Mouse (Mus musculus): Measurements from ENCODE around the gene Abcb9.

Abcb9 gene

DNA sequence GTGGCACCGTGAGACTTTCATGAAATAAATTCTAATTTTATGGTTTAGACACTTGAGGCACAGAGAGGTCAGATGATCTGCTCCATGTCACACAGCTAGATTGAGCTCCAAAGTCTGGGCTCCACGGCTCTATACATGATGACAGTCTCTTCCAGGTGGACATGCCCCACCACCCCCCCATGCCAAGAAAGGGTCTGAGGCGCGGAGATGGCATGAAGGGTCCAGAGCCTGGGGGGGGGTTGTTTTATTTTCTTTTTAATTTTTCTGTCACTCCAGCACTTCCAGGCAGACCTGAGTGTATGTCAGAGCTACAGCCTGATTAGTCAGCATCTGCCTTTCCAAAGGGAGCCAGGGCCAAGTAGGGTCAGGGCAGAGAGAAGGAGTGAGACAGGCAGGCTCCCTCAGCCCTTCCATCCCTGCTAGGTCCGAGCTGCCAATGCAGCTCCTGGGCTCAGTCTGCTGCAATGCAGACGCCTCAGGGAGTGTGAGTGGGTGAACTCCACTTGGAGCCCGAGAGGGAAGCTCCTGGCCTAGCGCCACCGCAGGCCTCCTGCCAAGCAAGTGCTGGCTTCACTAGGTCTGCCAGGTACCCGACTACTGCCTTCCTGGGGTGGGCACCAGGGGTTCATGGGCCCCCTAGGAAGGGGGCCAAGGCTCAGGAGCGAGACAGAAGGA, 2.3 kb downstream of the Abcb9 start:
- DNase-seq = no peak

GRCm38 (mm10) chr5:124091951-124092406, 3.6 kb downstream of the Abcb9 start:
- no peak for DNase-seq

GRCm38 (mm10) chr5:124089868-124090267, 5.7 kb downstream of the Abcb9 start:
- no peak for DNase-seq

GRCm38 (mm10) chr5:124086876-124087275, 8.7 kb downstream of the Abcb9 start:
- DNase-seq = no peak

- DNase-seq = no peak
Measured at GRCm38 (mm10) chr5:124085513-124085912, 10.1 kb downstream of the Abcb9 start.

DNA sequence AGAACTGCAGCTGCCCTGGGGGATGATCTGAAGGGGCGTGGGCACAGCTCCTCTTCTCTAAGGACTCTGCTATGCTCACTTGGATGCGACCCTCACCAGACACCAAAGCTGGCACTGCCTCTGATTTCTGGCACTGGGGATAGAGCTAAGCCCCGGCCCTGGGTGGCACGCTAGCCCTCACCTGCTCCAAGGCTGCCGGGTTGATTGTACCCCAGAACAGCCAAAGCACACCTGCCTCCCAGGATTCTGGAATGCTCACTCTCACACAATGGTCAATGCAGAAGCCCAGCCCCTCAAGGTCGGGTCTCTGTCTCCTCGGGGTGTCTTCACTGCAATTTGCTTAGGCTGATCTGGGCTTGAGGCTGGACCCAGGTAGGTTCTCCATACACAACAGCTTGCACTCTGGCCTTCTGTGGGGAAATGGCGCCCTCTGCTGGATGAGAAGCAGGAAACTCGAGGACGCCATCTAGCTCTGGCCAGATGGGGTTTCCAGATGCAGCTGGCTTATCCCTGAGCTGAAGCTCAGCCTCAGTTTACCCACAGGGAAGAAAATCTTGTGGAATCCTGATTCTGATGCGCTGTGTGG, 10.9 kb downstream of the Abcb9 start:
- peak; percentile 83 for DNase-seq

DNA sequence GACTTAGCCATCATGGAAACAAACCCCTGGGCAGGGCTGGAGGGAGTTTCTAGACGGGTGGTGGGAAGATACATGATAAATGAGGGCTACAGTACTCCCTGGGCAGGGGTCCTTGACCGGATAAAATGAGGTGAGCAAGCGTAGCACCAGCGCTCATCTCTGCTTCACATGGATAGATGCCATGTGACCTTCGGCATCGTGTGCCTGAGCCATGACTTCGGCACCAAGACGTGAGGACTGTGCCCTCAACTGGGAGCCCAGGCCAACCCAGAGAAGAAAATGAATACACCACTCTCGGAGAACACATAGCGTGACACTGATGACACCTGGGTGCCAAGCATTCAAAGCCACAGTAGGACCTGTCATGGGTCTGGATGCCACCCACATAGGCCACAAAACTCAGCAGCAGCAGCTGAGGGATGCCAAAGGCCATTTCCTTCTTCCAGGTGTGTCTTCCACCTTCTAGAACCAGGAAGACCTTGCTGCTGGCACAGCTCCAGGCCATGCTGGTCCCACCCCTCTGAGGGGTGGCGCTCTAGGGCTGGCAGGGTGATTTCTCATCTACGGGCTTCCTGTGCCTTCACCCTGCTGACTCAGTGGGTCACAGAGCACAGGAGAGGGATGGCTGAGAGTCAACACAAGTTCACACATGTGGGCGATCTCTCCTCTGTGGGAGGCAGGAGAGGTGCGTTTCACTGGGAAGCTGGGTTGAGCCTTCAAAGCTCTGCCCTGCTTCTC, 11.6 kb downstream of the Abcb9 start:
- DNase-seq = no peak

- no peak for DNase-seq
Measured at GRCm38 (mm10) chr5:124082941-124083688, 12.5 kb downstream of the Abcb9 start.

- DNase-seq = no peak
Measured at GRCm38 (mm10) chr5:124082447-124082846, 13.2 kb downstream of the Abcb9 start.

GRCm38 (mm10) chr5:124079880-124080279, 15.7 kb downstream of the Abcb9 start:
- DNase-seq = no peak

- DNase-seq = no peak
Measured at GRCm38 (mm10) chr5:124078794-124079416, 16.7 kb downstream of the Abcb9 start.

DNA sequence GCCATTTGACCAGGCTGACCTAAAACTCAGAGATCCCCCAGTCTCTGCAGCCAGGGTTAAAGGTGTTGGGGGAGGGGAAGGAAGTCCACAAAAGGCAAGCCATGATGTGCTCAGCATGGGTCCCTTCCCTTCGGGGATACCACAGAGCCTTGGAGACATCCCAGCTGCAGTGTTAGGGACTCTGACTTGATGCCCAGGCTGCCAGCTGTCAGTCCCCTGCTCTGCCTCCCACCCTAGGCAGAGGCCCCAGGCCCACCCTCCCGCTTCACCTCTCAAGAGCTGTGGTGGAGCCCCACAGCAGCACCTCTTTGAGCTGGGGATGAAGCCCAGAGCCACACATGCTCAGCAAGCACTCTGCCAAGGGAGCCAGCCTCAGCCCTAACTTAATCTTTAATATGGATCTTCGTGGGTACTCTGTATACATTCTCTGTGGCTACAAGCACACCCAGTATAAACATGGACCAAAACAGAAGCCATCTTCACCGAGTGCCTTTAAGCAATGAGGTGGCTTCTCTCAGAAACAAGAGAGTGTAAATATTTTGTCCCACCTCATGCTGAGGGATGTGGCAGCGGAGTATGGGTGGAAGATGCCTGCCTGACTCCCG, 17.6 kb downstream of the Abcb9 start:
- no peak for DNase-seq

DNA sequence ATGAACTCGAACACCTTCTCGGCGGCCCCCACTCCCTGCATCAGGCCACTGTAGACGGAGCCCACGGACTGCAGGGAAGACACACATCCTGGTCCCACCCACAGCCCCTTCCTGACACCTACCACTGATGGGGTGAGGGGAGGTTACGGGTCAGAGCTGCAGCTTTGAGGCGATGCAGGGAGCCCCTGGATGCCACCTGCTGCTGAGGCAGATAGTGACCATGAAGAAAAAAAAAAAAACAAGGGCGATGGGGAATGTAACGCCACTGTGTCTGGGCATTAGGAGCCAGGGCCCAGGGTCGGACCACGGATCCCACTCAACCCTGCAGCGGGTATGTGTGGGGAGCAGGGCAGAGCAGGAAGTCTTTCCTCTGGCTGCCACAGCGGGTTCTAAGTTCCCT, 18.4 kb downstream of the Abcb9 start:
- DNase-seq = no peak

- no peak for DNase-seq
Measured at GRCm38 (mm10) chr5:124076559-124076958, 19.0 kb downstream of the Abcb9 start.

DNA sequence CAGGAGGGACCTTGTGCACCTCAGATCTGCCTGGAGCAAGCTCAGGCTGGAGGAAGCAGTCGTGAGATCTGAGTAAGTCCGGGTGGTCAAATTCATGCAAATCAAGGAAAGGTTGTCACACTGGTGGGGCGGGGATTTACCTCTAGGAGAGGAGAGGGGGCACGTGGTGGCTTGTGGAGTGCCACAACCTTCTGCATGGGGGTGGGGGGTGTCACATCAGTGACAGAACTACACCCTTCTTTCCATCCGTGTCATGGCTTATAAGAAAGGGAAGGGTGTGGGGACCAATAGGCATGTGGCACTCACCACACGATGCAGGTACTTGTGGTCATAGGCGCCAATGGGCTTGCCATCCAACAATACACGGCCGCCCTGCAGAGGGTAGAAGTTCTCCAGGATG, 19.9 kb downstream of the Abcb9 start:
- DNase-seq = no peak

GRCm38 (mm10) chr5:124074845-124075307, 20.7 kb downstream of the Abcb9 start:
- peak; percentile 55 for DNase-seq

GRCm38 (mm10) chr5:124073682-124074081, 21.9 kb downstream of the Abcb9 start:
- DNase-seq = peak; percentile 62

DNA sequence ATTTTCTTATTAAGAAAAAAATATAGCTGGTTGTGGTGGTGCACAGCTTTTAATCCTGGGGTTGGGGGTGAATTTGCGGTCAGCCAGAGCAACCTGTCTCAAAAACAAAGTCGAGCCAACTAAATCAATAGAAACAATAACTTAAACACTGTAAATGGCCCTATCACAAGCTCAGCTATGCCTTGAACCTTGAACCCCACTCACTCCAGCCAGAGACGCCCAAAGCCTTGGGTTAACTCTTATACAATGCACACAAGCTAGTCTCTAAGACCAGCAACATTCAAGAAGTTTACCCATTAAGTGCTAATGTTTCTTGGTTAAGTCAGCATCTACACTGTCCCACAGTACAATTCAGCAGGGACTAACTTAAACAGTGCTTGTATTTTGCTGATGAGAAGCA, 25.9 kb downstream of the Abcb9 start:
- DNase-seq = no peak

DNA sequence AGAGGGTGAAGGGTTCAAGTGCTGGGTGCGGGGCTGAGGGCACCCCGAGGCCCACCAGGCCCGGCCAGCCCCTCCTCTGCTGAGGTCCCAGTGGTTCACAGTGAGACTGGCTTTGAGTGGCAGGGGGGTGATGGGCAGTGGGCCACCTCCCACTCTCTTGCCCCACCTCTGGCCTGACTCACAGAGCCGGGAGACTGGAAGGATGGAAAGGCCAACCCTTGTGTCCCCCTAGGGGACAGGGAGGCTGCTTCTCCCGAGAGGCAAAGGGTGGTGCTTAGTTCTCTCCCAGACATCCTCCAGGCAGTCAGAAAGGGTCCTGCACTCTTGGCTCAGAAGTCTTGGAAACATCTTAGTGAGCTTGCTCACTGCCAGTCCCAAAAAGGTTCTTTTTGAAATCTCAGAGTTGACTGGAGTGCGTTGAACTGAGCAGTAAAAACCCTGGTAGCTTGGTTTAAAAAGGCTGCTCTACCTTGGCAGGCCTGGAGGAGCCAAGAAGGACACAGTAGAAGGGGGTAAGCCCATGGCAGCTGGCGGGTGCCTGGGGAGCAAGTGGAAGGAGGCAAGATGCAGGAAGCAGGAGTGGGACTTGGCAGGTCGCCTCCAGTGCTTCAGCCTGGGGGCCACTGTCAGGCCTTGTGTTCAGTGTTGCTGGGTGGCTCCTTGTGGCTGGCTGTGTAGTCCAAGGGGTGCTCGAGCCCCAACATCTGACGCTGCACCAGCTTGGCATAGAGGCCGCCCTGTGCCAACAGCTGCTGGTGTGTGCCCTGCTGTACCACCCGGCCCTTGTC, 33.4 kb downstream of the Abcb9 start:
- no peak for DNase-seq

DNA sequence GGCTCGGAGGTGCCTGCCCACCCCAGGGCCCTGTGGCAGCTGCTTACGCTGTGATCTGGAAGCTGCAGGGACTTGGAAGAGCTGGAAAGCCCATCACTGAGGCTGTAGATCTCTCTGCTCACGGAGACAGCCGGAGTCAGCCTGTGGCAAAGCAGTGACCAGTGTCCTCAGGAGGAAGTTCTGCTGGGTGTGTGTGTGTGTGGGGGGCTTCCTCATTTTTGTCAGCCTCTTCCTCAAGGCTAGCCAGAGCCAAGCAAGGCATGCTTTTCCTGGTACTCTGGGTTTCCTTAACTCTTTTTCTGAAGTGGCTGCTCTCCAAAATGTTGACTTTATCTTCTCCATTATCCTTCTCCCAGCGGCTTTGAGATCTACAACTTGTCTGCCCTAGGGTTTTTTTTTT, 35.9 kb downstream of the Abcb9 start:
- DNase-seq = no peak

GRCm38 (mm10) chr5:124058749-124059148, 36.8 kb downstream of the Abcb9 start:
- DNase-seq = no peak
